Mouse (Mus musculus): ENCODE data around the gene Spem1. TPM values are rescaled to one million over a fixed set of nuclear protein-coding genes. Genes with fewer than 3 reads are reported as not detected.

The Spem1 gene
- polyA plus RNA-seq, 1 experiment from 2014 or later = not detected

DNA sequence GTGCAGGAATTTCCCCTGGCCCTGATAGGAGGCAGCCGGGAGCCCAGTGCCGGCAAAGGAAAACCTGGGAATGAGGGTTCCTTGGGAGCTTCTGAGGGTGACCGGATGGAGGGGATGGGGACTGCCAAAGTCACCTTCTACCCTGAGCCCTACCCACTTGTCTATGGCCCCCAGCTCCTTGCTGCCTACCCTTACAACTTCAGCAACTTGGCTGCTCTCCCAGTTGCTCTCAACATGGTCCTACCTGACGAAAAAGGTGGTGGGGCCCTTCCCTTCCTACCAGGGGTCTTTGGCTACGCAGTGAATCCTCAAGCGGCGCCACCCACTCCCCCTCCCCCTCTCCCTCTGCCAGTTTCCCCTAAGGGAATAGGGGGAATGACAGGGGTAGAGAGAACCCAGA, 43.0 kb downstream of the Spem1 start:
- H3K4me1 ChIP-seq (replicated peaks; ENCODE audit: control insufficient read depth, insufficient read depth, low read length) = peaks cover 6% of the 10 kb centered on the region
- no peak overlapping the region for H3K4me2 ChIP-seq (ENCODE audit: low read depth, low read length)
- H3K27me3 ChIP-seq (ENCODE audit: control insufficient read depth, insufficient read depth, low read depth, low read length) = no peaks in the 10 kb centered on the region
- H3K4me3 ChIP-seq (ENCODE audit: low read length) = no peak overlapping the region
- H3K9ac ChIP-seq (ENCODE audit: low read length) = no peak overlapping the region
- no peak overlapping the region for H3K27ac ChIP-seq (ENCODE audit: low read length)
- 0 out of 2 replicates have a peak, but pooled peaks cover 4% of the 10 kb centered on the region for H3K36me3 ChIP-seq (ENCODE audit: control insufficient read depth, insufficient read depth, low read length)
- peak; percentile 57 for ATAC-seq (ENCODE audit: low read depth)
- whole genome bisulfite sequencing = 42% methylated on average over 7 of the region's 7 CpGs
- H3K9me3 ChIP-seq (ENCODE audit: control insufficient read depth, low read length) = no peaks in the 10 kb centered on the region

DNA sequence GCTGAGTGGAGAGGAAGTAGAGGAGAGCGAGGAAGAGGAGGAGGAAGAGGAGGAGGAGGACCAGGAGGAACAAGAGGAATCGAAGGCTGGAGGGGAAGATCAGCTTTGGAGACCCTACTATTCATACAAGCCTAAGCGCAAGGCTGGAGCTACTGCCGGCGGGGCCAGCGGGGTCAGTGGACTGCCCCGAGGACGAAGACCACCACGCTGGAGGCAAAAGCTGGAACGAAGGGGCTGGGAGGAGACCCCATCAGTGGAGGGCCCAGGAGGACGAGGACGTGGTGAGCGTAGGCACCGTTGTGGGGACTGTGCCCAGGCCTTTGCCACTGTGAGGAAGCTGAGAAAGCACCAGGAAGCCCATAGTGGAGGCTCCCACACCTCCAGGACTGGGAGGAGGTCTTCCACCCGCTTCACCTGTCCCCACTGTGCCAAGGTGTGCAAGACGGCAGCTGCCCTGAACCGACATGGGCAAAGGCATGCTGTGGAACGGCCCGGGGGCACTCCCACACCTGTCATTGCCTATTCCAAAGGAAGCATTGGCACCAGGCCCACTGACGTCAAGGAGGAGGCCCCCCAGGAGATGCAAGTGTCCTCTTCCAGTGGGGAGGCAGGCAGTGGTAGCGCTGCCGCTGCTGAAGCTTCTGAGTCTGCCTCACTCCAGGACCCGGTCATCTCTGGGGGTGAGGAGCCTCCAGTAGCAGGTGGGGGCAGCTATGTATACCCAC, 43.6 kb downstream of the Spem1 start:
- Histone ChIP-seq H3K9me3 (ENCODE audit: control insufficient read depth, low read length) (no peaks in the 10 kb centered on the region), H3K9ac (ENCODE audit: low read length) (no peak overlapping the region), H3K4me2 (ENCODE audit: low read depth, low read length) (no peak overlapping the region), H3K4me1 (replicated peaks; ENCODE audit: control insufficient read depth, insufficient read depth, low read length) (peaks cover 6% of the 10 kb centered on the region), H3K27ac (ENCODE audit: low read length) (no peak overlapping the region), H3K36me3 (ENCODE audit: control insufficient read depth, insufficient read depth, low read length) (0 out of 2 replicates have a peak, but pooled peaks cover 4% of the 10 kb centered on the region), H3K27me3 (ENCODE audit: control insufficient read depth, insufficient read depth, low read depth, low read length) (no peaks in the 10 kb centered on the region), H3K4me3 (ENCODE audit: low read length) (no peak overlapping the region)
- ATAC-seq (ENCODE audit: low read depth) = peak; percentile 35
- 65% methylated on average over 23 of the region's 23 CpGs for WGBS

DNA sequence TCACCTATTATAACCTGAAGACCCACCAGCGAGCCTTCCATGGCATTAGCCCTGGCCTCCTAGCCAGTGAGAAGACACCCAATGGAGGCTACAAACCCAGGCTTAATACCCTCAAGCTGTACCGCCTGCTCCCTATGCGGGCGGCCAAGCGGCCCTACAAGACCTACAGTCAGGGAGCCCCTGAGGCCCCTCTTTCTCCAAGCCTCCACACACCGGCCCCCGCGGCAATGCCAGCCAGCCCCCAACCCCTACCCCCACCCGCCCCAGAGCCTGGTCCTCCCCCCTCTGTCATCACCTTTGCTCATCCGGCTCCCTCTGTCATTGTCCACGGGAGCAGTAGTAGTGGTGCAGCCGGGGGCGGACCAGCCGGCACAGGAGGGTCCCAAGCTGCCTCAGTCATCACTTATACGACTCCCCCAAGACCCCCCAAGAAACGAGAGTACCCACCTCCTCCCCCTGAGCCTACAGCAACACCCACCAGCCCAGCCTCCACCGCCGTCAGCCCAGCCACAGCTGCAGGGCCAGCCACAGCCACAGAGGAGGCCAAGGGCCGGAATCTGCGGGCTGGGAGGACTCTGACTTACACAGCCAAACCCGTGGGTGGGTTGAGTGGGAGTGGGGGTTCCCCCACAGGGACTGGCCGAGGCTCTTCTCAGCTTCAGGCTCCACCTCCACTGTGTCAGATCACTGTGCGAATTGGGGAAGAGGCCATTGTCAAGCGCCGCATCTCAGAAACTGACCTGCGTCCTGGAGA, 44.3 kb downstream of the Spem1 start:
- 0 out of 2 replicates have a peak, but pooled peaks have one; percentile 23 for ATAC-seq (ENCODE audit: low read depth)
- Histone ChIP-seq H3K4me1 (replicated peaks; ENCODE audit: control insufficient read depth, insufficient read depth, low read length) (peaks cover 6% of the 10 kb centered on the region), H3K4me3 (ENCODE audit: low read length) (no peak overlapping the region), H3K27ac (ENCODE audit: low read length) (no peak overlapping the region), H3K36me3 (ENCODE audit: control insufficient read depth, insufficient read depth, low read length) (0 out of 2 replicates have a peak, but pooled peaks cover 4% of the 10 kb centered on the region), H3K9me3 (ENCODE audit: control insufficient read depth, low read length) (no peaks in the 10 kb centered on the region), H3K9ac (ENCODE audit: low read length) (no peak overlapping the region), H3K4me2 (ENCODE audit: low read depth, low read length) (no peak overlapping the region), H3K27me3 (ENCODE audit: control insufficient read depth, insufficient read depth, low read depth, low read length) (no peaks in the 10 kb centered on the region)
- WGBS = 59% methylated on average over 26 of the region's 26 CpGs

DNA sequence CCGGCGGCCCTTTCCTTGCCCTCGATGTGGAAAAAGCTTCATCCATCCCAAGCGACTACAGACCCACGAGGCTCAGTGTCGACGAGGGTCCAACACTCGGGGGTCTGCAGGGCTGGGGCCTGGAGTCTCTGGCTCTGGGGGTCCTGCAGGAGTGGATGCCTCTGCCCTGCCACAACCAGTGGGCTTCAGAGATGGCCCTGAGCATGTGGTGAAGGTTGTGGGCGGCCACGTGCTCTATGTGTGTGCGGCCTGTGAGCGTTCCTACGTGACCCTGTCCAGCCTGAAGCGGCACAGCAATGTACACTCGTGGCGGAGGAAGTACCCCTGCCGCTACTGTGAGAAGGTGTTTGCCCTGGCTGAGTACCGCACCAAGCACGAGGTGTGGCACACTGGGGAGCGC, 45.5 kb downstream of the Spem1 start:
- Histone ChIP-seq H3K27ac (ENCODE audit: low read length) (no peak overlapping the region), H3K27me3 (ENCODE audit: control insufficient read depth, insufficient read depth, low read depth, low read length) (no peaks in the 10 kb centered on the region), H3K4me2 (ENCODE audit: low read depth, low read length) (no peak overlapping the region), H3K4me1 (replicated peaks; ENCODE audit: control insufficient read depth, insufficient read depth, low read length) (peaks cover 6% of the 10 kb centered on the region), H3K4me3 (ENCODE audit: low read length) (no peak overlapping the region), H3K9me3 (ENCODE audit: control insufficient read depth, low read length) (no peaks in the 10 kb centered on the region), H3K9ac (ENCODE audit: low read length) (no peak overlapping the region), H3K36me3 (ENCODE audit: control insufficient read depth, insufficient read depth, low read length) (0 out of 2 replicates have a peak, but pooled peaks cover 4% of the 10 kb centered on the region)
- ATAC-seq (ENCODE audit: low read depth) = no peak
- 79% methylated on average over 20 of the region's 20 CpGs for WGBS

DNA sequence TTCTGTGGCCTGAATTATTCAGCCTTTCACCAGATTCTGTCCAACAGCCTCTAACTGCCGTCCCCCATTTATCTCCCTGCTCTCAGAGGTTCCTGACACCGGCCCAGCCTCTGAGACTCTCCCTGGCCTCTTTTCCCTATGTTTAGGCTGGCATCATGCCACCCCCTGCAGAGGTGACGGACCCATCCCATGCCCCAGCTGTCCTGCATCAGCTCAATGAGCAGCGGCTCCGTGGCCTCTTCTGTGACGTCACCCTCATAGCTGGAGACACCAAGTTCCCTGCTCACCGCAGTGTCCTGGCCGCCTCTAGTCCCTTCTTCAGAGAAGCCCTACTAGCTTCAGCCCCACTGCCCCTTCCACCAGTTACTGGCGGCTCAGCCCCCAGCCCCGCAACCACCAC, 46.3 kb downstream of the Spem1 start:
- no peaks in the 10 kb centered on the region for H3K27me3 ChIP-seq (ENCODE audit: control insufficient read depth, insufficient read depth, low read depth, low read length)
- H3K4me2 ChIP-seq (ENCODE audit: low read depth, low read length) = no peak overlapping the region
- no peak overlapping the region for H3K9ac ChIP-seq (ENCODE audit: low read length)
- no peak overlapping the region for H3K27ac ChIP-seq (ENCODE audit: low read length)
- H3K9me3 ChIP-seq (ENCODE audit: control insufficient read depth, low read length) = no peaks in the 10 kb centered on the region
- peaks cover 6% of the 10 kb centered on the region for H3K4me1 ChIP-seq (replicated peaks; ENCODE audit: control insufficient read depth, insufficient read depth, low read length)
- no peak for ATAC-seq (ENCODE audit: low read depth)
- no peak overlapping the region for H3K4me3 ChIP-seq (ENCODE audit: low read length)
- H3K36me3 ChIP-seq (ENCODE audit: control insufficient read depth, insufficient read depth, low read length) = 0 out of 2 replicates have a peak, but pooled peaks cover 4% of the 10 kb centered on the region
- 51% methylated on average over 10 of the region's 10 CpGs for WGBS

DNA sequence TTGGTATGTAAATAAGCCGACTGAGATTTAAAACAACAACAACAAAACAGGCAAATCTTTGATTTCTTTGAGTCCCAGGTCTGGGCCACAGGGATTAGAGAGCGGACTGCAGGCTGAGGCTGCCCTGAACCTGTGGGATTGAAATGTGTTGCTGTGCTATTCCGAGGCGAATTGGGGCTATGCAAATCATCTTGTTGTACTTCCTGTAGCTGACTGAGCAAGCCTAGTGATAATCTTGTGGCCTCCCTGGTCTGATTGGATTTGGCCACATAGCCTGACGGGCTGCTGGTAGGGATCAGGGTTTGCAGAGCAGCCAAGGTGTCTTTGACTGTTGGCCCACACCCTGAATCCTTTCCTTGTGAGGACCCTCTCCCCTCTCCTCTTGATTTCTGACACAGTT, 47.0 kb downstream of the Spem1 start:
- no peak overlapping the region for H3K27ac ChIP-seq (ENCODE audit: low read length)
- no peak for ATAC-seq (ENCODE audit: low read depth)
- peaks cover 6% of the 10 kb centered on the region for H3K4me1 ChIP-seq (replicated peaks; ENCODE audit: control insufficient read depth, insufficient read depth, low read length)
- H3K9me3 ChIP-seq (ENCODE audit: control insufficient read depth, low read length) = no peaks in the 10 kb centered on the region
- no peak overlapping the region for H3K4me3 ChIP-seq (ENCODE audit: low read length)
- H3K36me3 ChIP-seq (ENCODE audit: control insufficient read depth, insufficient read depth, low read length) = 0 out of 2 replicates have a peak, but pooled peaks cover 4% of the 10 kb centered on the region
- no peaks in the 10 kb centered on the region for H3K27me3 ChIP-seq (ENCODE audit: control insufficient read depth, insufficient read depth, low read depth, low read length)
- WGBS = 66% methylated on average over 5 of the region's 5 CpGs
- no peak overlapping the region for H3K4me2 ChIP-seq (ENCODE audit: low read depth, low read length)
- no peak overlapping the region for H3K9ac ChIP-seq (ENCODE audit: low read length)

Other genes with a start within 250 kb of the Spem1 start
- gene Wrap53, start 241.9 kb downstream of the Spem1 start, polyA plus RNA-seq (2015; fragmentation: Nextera tagmentation; extraction: Ambion mirVana) = 26.2 and 29.2 TPM in 2 replicates
- 141 and 154 TPM in 2 replicates for gene Trp53, start 241.8 kb downstream of the Spem1 start, polyA plus RNA-seq (2015; fragmentation: Nextera tagmentation; extraction: Ambion mirVana)
- 10.5 and 12.7 TPM in 2 replicates for gene Atp1b2, start 216.2 kb downstream of the Spem1 start, polyA plus RNA-seq (2015; fragmentation: Nextera tagmentation; extraction: Ambion mirVana)
- gene Shbg, start 204.3 kb downstream of the Spem1 start, polyA plus RNA-seq (2015; fragmentation: Nextera tagmentation; extraction: Ambion mirVana) = 0.15 TPM in 1 of 2 replicates, not detected in the other
- 15.2 and 19.2 TPM in 2 replicates for gene Sat2, start 200.2 kb downstream of the Spem1 start, polyA plus RNA-seq (2015; fragmentation: Nextera tagmentation; extraction: Ambion mirVana)
- 22.2 and 22.6 TPM in 2 replicates for gene Fxr2, start 189.2 kb downstream of the Spem1 start, polyA plus RNA-seq (2015; fragmentation: Nextera tagmentation; extraction: Ambion mirVana)
- 0.54 TPM in 1 of 2 replicates, not detected in the other for gene Sox15, start 166.9 kb downstream of the Spem1 start, polyA plus RNA-seq (2015; fragmentation: Nextera tagmentation; extraction: Ambion mirVana)
- gene Mpdu1, start 159.5 kb downstream of the Spem1 start, polyA plus RNA-seq (2015; fragmentation: Nextera tagmentation; extraction: Ambion mirVana) = 65.5 and 71.0 TPM in 2 replicates
- gene Cd68, start 156.0 kb downstream of the Spem1 start, polyA plus RNA-seq (2015; fragmentation: Nextera tagmentation; extraction: Ambion mirVana) = 19.2 and 19.4 TPM in 2 replicates
- gene Eif4a1, start 149.8 kb downstream of the Spem1 start, polyA plus RNA-seq (2015; fragmentation: Nextera tagmentation; extraction: Ambion mirVana) = 539 and 624 TPM in 2 replicates
- 69.3 and 70.6 TPM in 2 replicates for gene Senp3, start 140.1 kb downstream of the Spem1 start, polyA plus RNA-seq (2015; fragmentation: Nextera tagmentation; extraction: Ambion mirVana)
- gene Tnfsf13, start 136.4 kb downstream of the Spem1 start, polyA plus RNA-seq (2015; fragmentation: Nextera tagmentation; extraction: Ambion mirVana) = 0.89 and 1.2 TPM in 2 replicates
- 10.6 and 12.8 TPM in 2 replicates for gene Tnfsf12, start 126.3 kb downstream of the Spem1 start, polyA plus RNA-seq (2015; fragmentation: Nextera tagmentation; extraction: Ambion mirVana)
- 5.0 and 5.4 TPM in 2 replicates for gene Tnfsfm13, start 126.1 kb downstream of the Spem1 start, polyA plus RNA-seq (2015; fragmentation: Nextera tagmentation; extraction: Ambion mirVana)
- 24.1 and 25.3 TPM in 2 replicates for gene Polr2a, start 63.5 kb downstream of the Spem1 start, polyA plus RNA-seq (2015; fragmentation: Nextera tagmentation; extraction: Ambion mirVana)
- gene Slc35g3, start 60.2 kb downstream of the Spem1 start, polyA plus RNA-seq (2015; fragmentation: Nextera tagmentation; extraction: Ambion mirVana) = 0.36 and 0.64 TPM in 2 replicates
- 3.5 and 4.9 TPM in 2 replicates for gene Zbtb4, start 56.3 kb downstream of the Spem1 start, polyA plus RNA-seq (2015; fragmentation: Nextera tagmentation; extraction: Ambion mirVana)
- 18.6 and 20.7 TPM in 2 replicates for gene Chrnb1, start 26.2 kb downstream of the Spem1 start, polyA plus RNA-seq (2015; fragmentation: Nextera tagmentation; extraction: Ambion mirVana)
- gene Fgf11, start 20.3 kb downstream of the Spem1 start, polyA plus RNA-seq (2015; fragmentation: Nextera tagmentation; extraction: Ambion mirVana) = 1.0 and 1.7 TPM in 2 replicates
- 6.5 and 8.6 TPM in 2 replicates for gene Tmem102, start 16.6 kb downstream of the Spem1 start, polyA plus RNA-seq (2015; fragmentation: Nextera tagmentation; extraction: Ambion mirVana)
- gene Gm39566, start 6.9 kb downstream of the Spem1 start, polyA plus RNA-seq (2015; fragmentation: Nextera tagmentation; extraction: Ambion mirVana) = not detected in 2 replicates
- gene Spem2, start 3.7 kb downstream of the Spem1 start, polyA plus RNA-seq (2015; fragmentation: Nextera tagmentation; extraction: Ambion mirVana) = not detected in 2 replicates
- gene Nlgn2, start 15.6 kb upstream of the Spem1 start, polyA plus RNA-seq (2015; fragmentation: Nextera tagmentation; extraction: Ambion mirVana) = 4.4 and 5.0 TPM in 2 replicates
- gene Tmem256, start 16.3 kb upstream of the Spem1 start, polyA plus RNA-seq (2015; fragmentation: Nextera tagmentation; extraction: Ambion mirVana) = 443 and 452 TPM in 2 replicates
- 115 and 137 TPM in 2 replicates for gene Plscr3, start 24.2 kb upstream of the Spem1 start, polyA plus RNA-seq (2015; fragmentation: Nextera tagmentation; extraction: Ambion mirVana)
- 10.8 and 11.8 TPM in 2 replicates for gene Tnk1, start 36.5 kb upstream of the Spem1 start, polyA plus RNA-seq (2015; fragmentation: Nextera tagmentation; extraction: Ambion mirVana)
- not detected in 2 replicates for gene Tmem95, start 55.8 kb upstream of the Spem1 start, polyA plus RNA-seq (2015; fragmentation: Nextera tagmentation; extraction: Ambion mirVana)
- gene Kctd11, start 59.2 kb upstream of the Spem1 start, polyA plus RNA-seq (2015; fragmentation: Nextera tagmentation; extraction: Ambion mirVana) = 10.9 and 11.4 TPM in 2 replicates
- gene Acap1, start 73.4 kb upstream of the Spem1 start, polyA plus RNA-seq (2015; fragmentation: Nextera tagmentation; extraction: Ambion mirVana) = 2.1 and 3.8 TPM in 2 replicates
- gene 2810408A11Rik, start 78.8 kb upstream of the Spem1 start, polyA plus RNA-seq (2015; fragmentation: Nextera tagmentation; extraction: Ambion mirVana) = 7.9 and 8.6 TPM in 2 replicates
- 5.7 and 6.4 TPM in 2 replicates for gene Neurl4, start 78.9 kb upstream of the Spem1 start, polyA plus RNA-seq (2015; fragmentation: Nextera tagmentation; extraction: Ambion mirVana)
- gene Gps2, start 91.7 kb upstream of the Spem1 start, polyA plus RNA-seq (2015; fragmentation: Nextera tagmentation; extraction: Ambion mirVana) = 85.1 and 87.8 TPM in 2 replicates
- 1,390 and 1,410 TPM in 2 replicates for gene Eif5a, start 99.8 kb upstream of the Spem1 start, polyA plus RNA-seq (2015; fragmentation: Nextera tagmentation; extraction: Ambion mirVana)
- 2.7 and 4.9 TPM in 2 replicates for gene Ybx2, start 113.6 kb upstream of the Spem1 start, polyA plus RNA-seq (2015; fragmentation: Nextera tagmentation; extraction: Ambion mirVana)
- 17.1 and 17.2 TPM in 2 replicates for gene Slc2a4, start 126.0 kb upstream of the Spem1 start, polyA plus RNA-seq (2015; fragmentation: Nextera tagmentation; extraction: Ambion mirVana)
- 172 and 202 TPM in 2 replicates for gene Cldn7, start 142.6 kb upstream of the Spem1 start, polyA plus RNA-seq (2015; fragmentation: Nextera tagmentation; extraction: Ambion mirVana)
- gene Ctdnep1, start 159.0 kb upstream of the Spem1 start, polyA plus RNA-seq (2015; fragmentation: Nextera tagmentation; extraction: Ambion mirVana) = 20.6 and 23.0 TPM in 2 replicates
- 98.4 and 99.2 TPM in 2 replicates for gene Elp5, start 160.3 kb upstream of the Spem1 start, polyA plus RNA-seq (2015; fragmentation: Nextera tagmentation; extraction: Ambion mirVana)
- gene Gabarap, start 169.0 kb upstream of the Spem1 start, polyA plus RNA-seq (2015; fragmentation: Nextera tagmentation; extraction: Ambion mirVana) = 515 and 536 TPM in 2 replicates
- 58.1 and 59.5 TPM in 2 replicates for gene Phf23, start 173.6 kb upstream of the Spem1 start, polyA plus RNA-seq (2015; fragmentation: Nextera tagmentation; extraction: Ambion mirVana)
- 30.1 and 30.7 TPM in 2 replicates for gene Dvl2, start 178.4 kb upstream of the Spem1 start, polyA plus RNA-seq (2015; fragmentation: Nextera tagmentation; extraction: Ambion mirVana)
- gene Acadvl, start 193.2 kb upstream of the Spem1 start, polyA plus RNA-seq (2015; fragmentation: Nextera tagmentation; extraction: Ambion mirVana) = 90.0 and 92.0 TPM in 2 replicates
- gene Dlg4, start 194.8 kb upstream of the Spem1 start, polyA plus RNA-seq (2015; fragmentation: Nextera tagmentation; extraction: Ambion mirVana) = 5.5 and 7.9 TPM in 2 replicates
- gene Asgr1, start 231.9 kb upstream of the Spem1 start, polyA plus RNA-seq (2015; fragmentation: Nextera tagmentation; extraction: Ambion mirVana) = 0.18 TPM in 1 of 2 replicates, not detected in the other

Measured in lung, embryonic 16.5 days (tissue).